Mouse (Mus musculus): Measurements from ENCODE around the gene Rpl3l. TPM values are rescaled to one million over a fixed set of nuclear protein-coding genes. Genes with fewer than 3 reads are reported as not detected.
"Not testable (repeated sequence)": the region's sequence is repeated elsewhere in the genome, so short reads cannot be mapped to it uniquely, and the experiment has no call there.

Gene Rpl3l
- total RNA-seq, 1 experiment from 2014 or later: 14.6 TPM

- no peak for ATAC-seq (replicated peaks; ENCODE audit: insufficient number of reproducible peaks, low FRiP score, low TSS enrichment, poor library complexity, severe bottlenecking)
Measured at GRCm38 (mm10) chr17:24717943-24718342, 9.7 kb upstream of the Rpl3l start, which contains the start of the genes Rnf151 and Rps2. TSS of gene Rnf151 (minus strand) at chr17:24718063. TSS of gene Rps2 (plus strand) at chr17:24718116.

- ATAC-seq (replicated peaks; ENCODE audit: insufficient number of reproducible peaks, low FRiP score, low TSS enrichment, poor library complexity, severe bottlenecking): not testable (repeated sequence)
Measured at GRCm38 (mm10) chr17:24718938-24719337, 8.7 kb upstream of the Rpl3l start.

GRCm38 (mm10) chr17:24719494-24720222 is 8.0 kb upstream of the Rpl3l start:
- ATAC-seq (replicated peaks; ENCODE audit: insufficient number of reproducible peaks, low FRiP score, low TSS enrichment, poor library complexity, severe bottlenecking): peak; percentile 89

GRCm38 (mm10) chr17:24720616-24721015 is 7.0 kb upstream of the Rpl3l start:
- ATAC-seq (replicated peaks; ENCODE audit: insufficient number of reproducible peaks, low FRiP score, low TSS enrichment, poor library complexity, severe bottlenecking): not testable (repeated sequence)

GRCm38 (mm10) chr17:24721383-24721955 is 6.2 kb upstream of the Rpl3l start:
- ATAC-seq (replicated peaks; ENCODE audit: insufficient number of reproducible peaks, low FRiP score, low TSS enrichment, poor library complexity, severe bottlenecking): not testable (repeated sequence)

- ATAC-seq (replicated peaks; ENCODE audit: insufficient number of reproducible peaks, low FRiP score, low TSS enrichment, poor library complexity, severe bottlenecking): no peak
Measured at GRCm38 (mm10) chr17:24722220-24722924, 5.2 kb upstream of the Rpl3l start.

- ATAC-seq (replicated peaks; ENCODE audit: insufficient number of reproducible peaks, low FRiP score, low TSS enrichment, poor library complexity, severe bottlenecking): no peak
Measured at GRCm38 (mm10) chr17:24723122-24723880, 4.3 kb upstream of the Rpl3l start.

- 0 out of 2 replicates have a peak, but pooled peaks have one; percentile 4 for ATAC-seq (replicated peaks; ENCODE audit: insufficient number of reproducible peaks, low FRiP score, low TSS enrichment, poor library complexity, severe bottlenecking)
Measured at GRCm38 (mm10) chr17:24723881-24724180, 3.8 kb upstream of the Rpl3l start.

GRCm38 (mm10) chr17:24724184-24724583 is 3.4 kb upstream of the Rpl3l start, which contains the start of gene Ndufb10:
TSS of gene Ndufb10 (minus strand) at chr17:24724478.
- ATAC-seq (replicated peaks; ENCODE audit: insufficient number of reproducible peaks, low FRiP score, low TSS enrichment, poor library complexity, severe bottlenecking): peak; percentile 77

GRCm38 (mm10) chr17:24725637-24726390 is 1.8 kb upstream of the Rpl3l start:
- ATAC-seq (replicated peaks; ENCODE audit: insufficient number of reproducible peaks, low FRiP score, low TSS enrichment, poor library complexity, severe bottlenecking): no peak

GRCm38 (mm10) chr17:24728184-24728583 is 564 bp downstream of the Rpl3l start:
- ATAC-seq (replicated peaks; ENCODE audit: insufficient number of reproducible peaks, low FRiP score, low TSS enrichment, poor library complexity, severe bottlenecking): no peak

GRCm38 (mm10) chr17:24729067-24729466 is 1.4 kb downstream of the Rpl3l start:
- ATAC-seq (replicated peaks; ENCODE audit: insufficient number of reproducible peaks, low FRiP score, low TSS enrichment, poor library complexity, severe bottlenecking): no peak

- ATAC-seq (replicated peaks; ENCODE audit: insufficient number of reproducible peaks, low FRiP score, low TSS enrichment, poor library complexity, severe bottlenecking): no peak
Measured at GRCm38 (mm10) chr17:24730787-24731186, 3.2 kb downstream of the Rpl3l start.

- ATAC-seq (replicated peaks; ENCODE audit: insufficient number of reproducible peaks, low FRiP score, low TSS enrichment, poor library complexity, severe bottlenecking): no peak
Measured at GRCm38 (mm10) chr17:24732233-24732935, 4.8 kb downstream of the Rpl3l start.

GRCm38 (mm10) chr17:24733434-24734050 is 5.9 kb downstream of the Rpl3l start:
- no peak for ATAC-seq (replicated peaks; ENCODE audit: insufficient number of reproducible peaks, low FRiP score, low TSS enrichment, poor library complexity, severe bottlenecking)

GRCm38 (mm10) chr17:24734513-24734912 is 6.9 kb downstream of the Rpl3l start:
- ATAC-seq (replicated peaks; ENCODE audit: insufficient number of reproducible peaks, low FRiP score, low TSS enrichment, poor library complexity, severe bottlenecking): no peak

- ATAC-seq (replicated peaks; ENCODE audit: insufficient number of reproducible peaks, low FRiP score, low TSS enrichment, poor library complexity, severe bottlenecking): no peak
Measured at GRCm38 (mm10) chr17:24735446-24735845, 7.8 kb downstream of the Rpl3l start.
